Mouse (Mus musculus): ENCODE measurements around the gene Usp32. TPM values are rescaled to one million over a fixed set of nuclear protein-coding genes. Genes with fewer than 3 reads are reported as not detected.

The Usp32 gene
- polyA plus RNA-seq, 1 experiment from 2014 or later = 3.0 TPM

DNA sequence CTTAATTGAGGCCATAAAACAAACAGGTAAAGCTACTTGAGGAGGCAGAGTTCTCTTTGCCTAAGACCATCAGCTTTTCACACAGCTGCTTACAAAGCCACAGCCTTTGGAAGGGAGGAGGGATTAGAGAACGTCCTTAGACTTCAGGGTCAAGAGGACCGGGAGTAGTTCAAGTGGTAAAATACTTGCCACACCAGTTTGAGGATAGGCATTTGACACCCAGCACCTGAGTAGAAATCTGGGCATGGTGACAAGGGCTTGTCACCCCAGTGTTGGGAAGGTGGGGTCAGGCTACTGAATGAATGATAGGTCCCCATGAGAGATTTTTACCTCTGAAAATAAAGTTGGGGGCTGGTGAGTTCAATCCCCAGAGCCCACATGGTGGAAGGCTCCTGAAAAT is 187.3 kb downstream of the Usp32 start:
- DNase-seq (ENCODE audit: low spot score) (no peak), ATAC-seq (ENCODE audit: low FRiP score, low TSS enrichment) (no peak)
- 29% methylated on average over 2 of the region's 2 CpGs for WGBS
- no peak overlapping the region for H3K9ac ChIP-seq (ENCODE audit: low read length)
- TF ChIP-seq EP300 (optimal IDR thresholded peaks at IDR 0.05) (no peak), CTCF (IDR thresholded peaks at IDR 0.05; ENCODE audit: low read depth) (no peak)
- H3K36me3 ChIP-seq (ENCODE audit: control insufficient read depth, insufficient read depth, low read length) = no peaks in the 10 kb centered on the region
- H3K4me3 ChIP-seq (ENCODE audit: low read depth, low read length) = no peak overlapping the region
- H3K4me2 ChIP-seq (replicated peaks; ENCODE audit: low read depth) = no peak overlapping the region
- no peaks in the 10 kb centered on the region for H3K9me3 ChIP-seq (ENCODE audit: control insufficient read depth, low read length)
- H3K4me1 ChIP-seq (replicated peaks; ENCODE audit: control insufficient read depth, insufficient read depth) = no peaks in the 10 kb centered on the region
- H3K27me3 ChIP-seq (ENCODE audit: control insufficient read depth, insufficient read depth, low read length) = no peaks in the 10 kb centered on the region
- H3K27ac ChIP-seq (replicated peaks) = no peak overlapping the region

DNA sequence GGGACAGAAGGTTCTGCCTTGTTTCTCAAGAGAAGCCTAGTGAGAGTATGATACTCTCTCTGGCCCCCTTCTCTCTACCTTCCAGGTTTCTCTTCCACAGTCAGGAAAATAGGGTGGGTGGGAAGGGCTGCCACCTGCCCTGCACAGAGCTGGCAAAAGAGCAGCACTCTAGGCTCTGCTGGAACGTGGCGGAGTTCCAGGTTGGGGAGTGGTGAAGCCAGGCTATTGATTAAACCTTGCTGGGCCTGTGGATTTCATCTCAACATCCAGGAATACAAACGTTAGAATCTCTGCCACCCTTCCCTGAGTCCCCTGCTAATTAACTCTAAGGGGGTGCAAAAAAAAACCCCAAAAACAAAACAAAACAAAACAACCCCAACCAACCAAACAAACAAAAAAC is 191.4 kb downstream of the Usp32 start:
- H3K36me3 ChIP-seq (ENCODE audit: control insufficient read depth, insufficient read depth, low read length) = no peaks in the 10 kb centered on the region
- no peaks in the 10 kb centered on the region for H3K9me3 ChIP-seq (ENCODE audit: control insufficient read depth, low read length)
- no peak overlapping the region for H3K9ac ChIP-seq (ENCODE audit: low read length)
- DNase-seq (ENCODE audit: low spot score) (no peak), ATAC-seq (ENCODE audit: low FRiP score, low TSS enrichment) (no peak)
- H3K4me3 ChIP-seq (ENCODE audit: low read depth, low read length) = no peak overlapping the region
- 37% methylated on average over 3 of the region's 3 CpGs for WGBS
- no peak overlapping the region for H3K27ac ChIP-seq (replicated peaks)
- no peak for TF ChIP-seq CTCF (IDR thresholded peaks at IDR 0.05; ENCODE audit: low read depth)
- TF ChIP-seq EP300 (optimal IDR thresholded peaks at IDR 0.05) = no peak
- H3K4me2 ChIP-seq (replicated peaks; ENCODE audit: low read depth) = no peak overlapping the region
- H3K27me3 ChIP-seq (ENCODE audit: control insufficient read depth, insufficient read depth, low read length) = no peaks in the 10 kb centered on the region
- no peaks in the 10 kb centered on the region for H3K4me1 ChIP-seq (replicated peaks; ENCODE audit: control insufficient read depth, insufficient read depth)

DNA sequence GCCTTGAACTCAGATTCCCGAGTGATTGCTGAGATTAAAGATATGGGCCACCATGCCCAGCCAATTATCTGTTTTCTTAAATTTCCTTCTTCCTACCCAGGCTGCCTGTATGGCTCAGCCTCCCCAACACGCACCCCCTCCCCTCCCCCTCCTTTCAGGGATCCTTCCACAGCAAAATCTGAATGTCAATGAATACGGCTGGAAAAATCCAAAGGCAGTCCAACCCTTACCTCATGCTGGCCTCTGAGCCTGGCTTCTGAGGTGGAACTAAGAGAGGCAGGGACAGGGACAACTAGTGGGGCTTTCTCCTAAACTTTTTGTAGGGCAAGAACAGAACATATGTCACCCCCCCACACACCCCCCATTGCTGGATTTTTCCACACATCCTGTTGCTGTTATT is 191.8 kb downstream of the Usp32 start:
- Histone ChIP-seq H3K36me3 (ENCODE audit: control insufficient read depth, insufficient read depth, low read length) (no peaks in the 10 kb centered on the region), H3K4me3 (ENCODE audit: low read depth, low read length) (no peak overlapping the region), H3K9me3 (ENCODE audit: control insufficient read depth, low read length) (no peaks in the 10 kb centered on the region), H3K9ac (ENCODE audit: low read length) (no peak overlapping the region), H3K27me3 (ENCODE audit: control insufficient read depth, insufficient read depth, low read length) (no peaks in the 10 kb centered on the region), H3K27ac (replicated peaks) (no peak overlapping the region), H3K4me1 (replicated peaks; ENCODE audit: control insufficient read depth, insufficient read depth) (no peaks in the 10 kb centered on the region), H3K4me2 (replicated peaks; ENCODE audit: low read depth) (no peak overlapping the region)
- TF ChIP-seq CTCF (IDR thresholded peaks at IDR 0.05; ENCODE audit: low read depth) = no peak
- TF ChIP-seq EP300 (optimal IDR thresholded peaks at IDR 0.05) = no peak
- 59% methylated on average over 3 of the region's 3 CpGs for WGBS
- no peak for ATAC-seq (ENCODE audit: low FRiP score, low TSS enrichment)
- no peak for DNase-seq (ENCODE audit: low spot score)

DNA sequence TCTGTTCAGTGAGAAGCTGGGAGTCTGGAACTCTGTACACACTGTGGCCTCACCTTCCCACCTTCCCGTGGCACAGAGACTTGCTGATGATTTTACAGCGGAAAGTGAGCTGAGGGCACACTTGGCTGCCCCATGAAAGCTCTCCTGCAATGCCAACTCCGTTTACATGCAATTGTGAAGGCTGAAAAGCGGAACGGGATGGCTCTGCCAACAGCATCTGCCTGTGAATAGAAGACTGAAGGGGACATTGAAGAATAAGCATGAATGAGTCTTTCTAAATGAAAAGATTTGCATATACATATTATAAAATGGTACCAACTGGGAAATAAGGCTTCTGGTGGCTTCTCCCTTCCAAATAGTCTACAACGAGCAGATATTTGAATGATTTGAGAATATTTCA is 192.8 kb downstream of the Usp32 start:
- no peaks in the 10 kb centered on the region for H3K9me3 ChIP-seq (ENCODE audit: control insufficient read depth, low read length)
- no peak overlapping the region for H3K27ac ChIP-seq (replicated peaks)
- no peak overlapping the region for H3K4me3 ChIP-seq (ENCODE audit: low read depth, low read length)
- H3K27me3 ChIP-seq (ENCODE audit: control insufficient read depth, insufficient read depth, low read length) = no peaks in the 10 kb centered on the region
- TF ChIP-seq CTCF (IDR thresholded peaks at IDR 0.05; ENCODE audit: low read depth) (no peak), EP300 (optimal IDR thresholded peaks at IDR 0.05) (no peak)
- DNase-seq (ENCODE audit: low spot score) (no peak), ATAC-seq (ENCODE audit: low FRiP score, low TSS enrichment) (no peak)
- 71% methylated on average over 6 of the region's 6 CpGs for WGBS
- H3K4me1 ChIP-seq (replicated peaks; ENCODE audit: control insufficient read depth, insufficient read depth) = no peaks in the 10 kb centered on the region
- H3K9ac ChIP-seq (ENCODE audit: low read length) = no peak overlapping the region
- H3K4me2 ChIP-seq (replicated peaks; ENCODE audit: low read depth) = no peak overlapping the region
- no peaks in the 10 kb centered on the region for H3K36me3 ChIP-seq (ENCODE audit: control insufficient read depth, insufficient read depth, low read length)

DNA sequence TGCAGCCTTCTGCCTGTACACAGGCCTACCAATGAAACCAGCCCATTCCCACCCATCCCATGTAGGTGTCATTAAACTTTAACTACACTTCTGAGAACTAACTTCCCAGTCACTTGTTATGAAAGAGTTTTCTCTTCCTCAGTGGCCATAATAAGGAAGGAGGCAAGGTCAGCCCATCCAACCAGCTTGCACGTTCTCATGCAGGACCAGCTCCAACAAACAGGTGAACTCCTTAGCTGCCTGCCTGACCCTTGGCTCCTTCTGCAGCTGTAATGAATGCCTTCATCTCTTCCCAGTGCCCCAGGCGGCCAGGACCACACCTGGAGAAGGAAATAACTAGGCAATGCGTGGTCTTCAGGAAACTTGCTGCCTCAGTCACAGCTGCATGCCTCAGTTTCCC is 194.1 kb downstream of the Usp32 start:
- DNase-seq (ENCODE audit: low spot score) = no peak
- TF ChIP-seq CTCF (IDR thresholded peaks at IDR 0.05; ENCODE audit: low read depth) (no peak), EP300 (optimal IDR thresholded peaks at IDR 0.05) (no peak)
- WGBS = 33% methylated on average over 3 of the region's 3 CpGs
- no peaks in the 10 kb centered on the region for H3K36me3 ChIP-seq (ENCODE audit: control insufficient read depth, insufficient read depth, low read length)
- H3K4me2 ChIP-seq (replicated peaks; ENCODE audit: low read depth) = no peak overlapping the region
- no peak for ATAC-seq (ENCODE audit: low FRiP score, low TSS enrichment)
- no peaks in the 10 kb centered on the region for H3K27me3 ChIP-seq (ENCODE audit: control insufficient read depth, insufficient read depth, low read length)
- H3K9me3 ChIP-seq (ENCODE audit: control insufficient read depth, low read length) = no peaks in the 10 kb centered on the region
- H3K4me1 ChIP-seq (replicated peaks; ENCODE audit: control insufficient read depth, insufficient read depth) = no peaks in the 10 kb centered on the region
- no peak overlapping the region for H3K9ac ChIP-seq (ENCODE audit: low read length)
- H3K27ac ChIP-seq (replicated peaks) = no peak overlapping the region
- H3K4me3 ChIP-seq (ENCODE audit: low read depth, low read length) = no peak overlapping the region

DNA sequence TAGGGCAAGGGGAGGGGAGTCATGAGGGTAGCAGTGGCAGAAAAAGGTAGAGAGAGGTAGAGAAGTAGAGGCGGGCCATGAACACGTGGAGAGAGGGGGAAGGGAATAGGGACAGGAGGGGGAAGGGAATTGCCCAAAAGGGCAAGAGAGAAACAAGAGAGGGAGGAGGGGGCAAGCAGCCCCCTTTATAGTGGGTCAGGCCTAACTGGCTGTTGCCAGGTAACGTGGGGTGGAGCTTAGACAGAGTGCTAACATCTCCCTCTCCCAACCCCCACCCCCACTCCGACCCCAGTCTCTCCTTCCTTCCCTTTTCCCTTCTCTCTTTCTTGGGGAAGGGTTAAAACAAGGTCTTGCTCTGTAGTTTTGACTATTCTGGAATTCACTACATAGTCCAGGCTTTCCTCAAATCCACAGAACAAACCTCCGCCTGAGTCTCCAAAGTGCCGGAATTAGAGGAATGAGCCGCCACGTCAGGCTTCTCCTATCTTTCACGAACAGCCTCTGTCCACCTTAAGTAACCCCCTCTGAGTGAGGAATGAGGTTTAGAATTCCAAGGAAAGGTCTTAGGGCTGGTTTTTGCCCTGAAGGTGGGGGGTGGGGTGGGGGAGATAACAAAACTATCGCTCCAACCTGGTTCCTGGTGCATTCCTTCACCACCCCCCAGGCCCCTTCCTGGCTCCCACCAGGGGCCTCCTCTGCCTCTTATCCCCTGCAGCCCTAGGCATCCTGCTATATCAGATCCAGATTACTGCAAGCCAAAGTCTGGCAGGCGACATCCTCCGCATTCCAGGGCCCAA is 195.1 kb downstream of the Usp32 start:
- Histone ChIP-seq H3K27me3 (ENCODE audit: control insufficient read depth, insufficient read depth, low read length) (no peaks in the 10 kb centered on the region), H3K4me3 (ENCODE audit: low read depth, low read length) (no peak overlapping the region), H3K9ac (ENCODE audit: low read length) (no peak overlapping the region), H3K4me2 (replicated peaks; ENCODE audit: low read depth) (no peak overlapping the region), H3K9me3 (ENCODE audit: control insufficient read depth, low read length) (no peaks in the 10 kb centered on the region), H3K36me3 (ENCODE audit: control insufficient read depth, insufficient read depth, low read length) (no peaks in the 10 kb centered on the region), H3K27ac (replicated peaks) (no peak overlapping the region), H3K4me1 (replicated peaks; ENCODE audit: control insufficient read depth, insufficient read depth) (no peaks in the 10 kb centered on the region)
- no peak for TF ChIP-seq CTCF (IDR thresholded peaks at IDR 0.05; ENCODE audit: low read depth)
- TF ChIP-seq EP300 (optimal IDR thresholded peaks at IDR 0.05) = no peak
- DNase-seq (ENCODE audit: low spot score) = no peak
- WGBS = 1% methylated on average over 12 of the region's 12 CpGs
- no peak for ATAC-seq (ENCODE audit: low FRiP score, low TSS enrichment)
